Mouse (Mus musculus) fat pad, adult 2 months (tissue): ENCODE measurements around the gene Adrb1.

Experiments
- DNase-seq: peaks from one replicate; pipeline ENCODE4 v3.0.0-alpha.2; 2011; ENCODE audit warnings: low read depth, low spot score; ENCODE audit errors: extremely low read depth

Gene Adrb1

GRCm38 (mm10) chr19:56721387-56722211 lies at the start of gene Adrb1:
Gene Adrb1 (plus strand): TSS chr19:56722199.
- DNase-seq: no peak

GRCm38 (mm10) chr19:56675690-56676089 lies 46.3 kb upstream of the Adrb1 start:
- DNase-seq: no peak

- peak; percentile 51 for DNase-seq
Measured at GRCm38 (mm10) chr19:56676506-56676905, 45.5 kb upstream of the Adrb1 start.

- no peak for DNase-seq
Measured at GRCm38 (mm10) chr19:56677611-56678010, 44.4 kb upstream of the Adrb1 start.

GRCm38 (mm10) chr19:56678516-56678915 lies 43.5 kb upstream of the Adrb1 start:
- DNase-seq: no peak

- DNase-seq: no peak
Measured at GRCm38 (mm10) chr19:56679213-56679965, 42.6 kb upstream of the Adrb1 start.

GRCm38 (mm10) chr19:56679992-56680391 lies 42.0 kb upstream of the Adrb1 start:
- DNase-seq: no peak

- no peak for DNase-seq
Measured at GRCm38 (mm10) chr19:56682297-56682696, 39.7 kb upstream of the Adrb1 start.

GRCm38 (mm10) chr19:56682843-56683242 lies 39.2 kb upstream of the Adrb1 start:
- DNase-seq: no peak

- DNase-seq: no peak
Measured at GRCm38 (mm10) chr19:56685515-56685914, 36.5 kb upstream of the Adrb1 start.

GRCm38 (mm10) chr19:56686218-56686617 lies 35.8 kb upstream of the Adrb1 start:
- no peak for DNase-seq

GRCm38 (mm10) chr19:56687026-56687635 lies 34.9 kb upstream of the Adrb1 start:
- DNase-seq: no peak

GRCm38 (mm10) chr19:56687676-56688075 lies 34.3 kb upstream of the Adrb1 start:
- DNase-seq: no peak

- no peak for DNase-seq
Measured at GRCm38 (mm10) chr19:56688661-56689335, 33.2 kb upstream of the Adrb1 start.

- no peak for DNase-seq
Measured at GRCm38 (mm10) chr19:56689493-56689892, 32.5 kb upstream of the Adrb1 start.

GRCm38 (mm10) chr19:56691103-56691502 lies 30.9 kb upstream of the Adrb1 start:
- DNase-seq: no peak

GRCm38 (mm10) chr19:56692451-56692850 lies 29.5 kb upstream of the Adrb1 start:
- DNase-seq: no peak

- DNase-seq: no peak
Measured at GRCm38 (mm10) chr19:56697370-56698144, 24.4 kb upstream of the Adrb1 start.

GRCm38 (mm10) chr19:56700848-56701247 lies 21.2 kb upstream of the Adrb1 start:
- DNase-seq: no peak

GRCm38 (mm10) chr19:56701404-56702033 lies 20.5 kb upstream of the Adrb1 start:
- DNase-seq: no peak
